Mouse (Mus musculus): Measurements from ENCODE around the gene Gm20388.

The Gm20388 gene

GRCm38 (mm10) chr8:122987255-122987654, 3076.6 kb downstream of the Gm20388 start:
- no peak for DNase-seq (ENCODE audit: extremely low spot score, low spot score)

GRCm38 (mm10) chr8:122988955-122989354, 3078.3 kb downstream of the Gm20388 start:
- DNase-seq (ENCODE audit: extremely low spot score, low spot score): no peak

DNA sequence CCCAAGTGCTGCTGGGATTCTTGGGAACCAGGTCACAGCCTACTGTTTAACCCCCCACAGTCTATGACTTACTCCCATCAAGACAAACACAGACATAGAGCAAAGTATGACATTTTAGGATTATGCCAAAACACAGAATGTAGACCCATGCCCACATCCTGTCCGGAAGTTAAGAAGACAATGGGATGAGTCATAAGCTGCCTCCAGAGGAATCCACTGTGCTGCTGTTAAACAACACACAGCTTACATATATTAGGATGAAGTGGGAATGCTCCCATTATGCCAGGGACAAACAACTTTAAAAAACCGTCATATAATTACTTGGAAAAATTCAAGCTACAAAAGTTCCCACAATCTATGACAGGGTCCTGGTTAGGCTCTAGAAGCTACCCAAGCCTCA, 3079.3 kb downstream of the Gm20388 start:
- no peak for DNase-seq (ENCODE audit: extremely low spot score, low spot score)

DNA sequence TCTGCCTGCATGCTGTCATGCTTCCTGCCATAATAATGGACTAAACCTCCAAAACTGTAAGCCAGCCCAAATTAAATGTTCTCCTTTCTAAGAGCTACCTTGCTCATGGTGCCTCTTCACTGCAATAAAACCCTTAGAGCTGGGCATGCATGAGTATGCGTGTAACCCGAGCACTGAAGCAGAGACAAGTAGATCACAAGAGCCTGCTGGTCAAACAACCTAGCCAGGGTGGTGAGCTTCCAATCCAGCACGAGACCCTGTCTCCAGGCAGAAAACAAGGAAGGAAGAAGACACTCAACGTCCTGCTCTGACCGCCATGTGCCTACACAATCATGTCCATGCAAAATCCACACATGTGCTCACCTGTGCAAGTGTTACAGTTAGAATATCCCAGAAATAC, 3080.7 kb downstream of the Gm20388 start:
- no peak for DNase-seq (ENCODE audit: extremely low spot score, low spot score)

- DNase-seq (ENCODE audit: extremely low spot score, low spot score): no peak
Observed at GRCm38 (mm10) chr8:122992296-122992695, 3081.7 kb downstream of the Gm20388 start.

DNA sequence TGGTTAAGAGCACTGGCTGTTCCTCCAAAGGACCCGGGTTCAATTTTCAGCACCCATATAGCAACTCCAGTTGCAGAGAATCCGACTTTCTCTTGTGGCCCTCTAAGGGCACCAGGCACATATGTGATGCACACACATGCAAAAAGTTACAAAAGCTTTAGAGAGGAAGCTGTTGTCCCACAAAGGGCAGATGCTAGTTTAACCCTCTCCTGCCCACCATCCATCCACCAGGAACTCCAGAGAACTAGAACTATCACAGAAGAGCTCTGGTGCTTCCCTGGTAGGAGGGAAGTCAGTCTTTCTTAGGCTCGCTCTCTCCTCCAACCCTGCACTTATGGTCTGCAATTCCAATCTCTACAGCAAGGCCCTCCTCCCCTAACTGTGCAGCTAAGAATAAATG, 3082.4 kb downstream of the Gm20388 start:
- no peak for DNase-seq (ENCODE audit: extremely low spot score, low spot score)

GRCm38 (mm10) chr8:122993740-122994139, 3083.1 kb downstream of the Gm20388 start:
- DNase-seq (ENCODE audit: extremely low spot score, low spot score): no peak

GRCm38 (mm10) chr8:122997963-122998362, 3087.3 kb downstream of the Gm20388 start:
- no peak for DNase-seq (ENCODE audit: extremely low spot score, low spot score)

DNA sequence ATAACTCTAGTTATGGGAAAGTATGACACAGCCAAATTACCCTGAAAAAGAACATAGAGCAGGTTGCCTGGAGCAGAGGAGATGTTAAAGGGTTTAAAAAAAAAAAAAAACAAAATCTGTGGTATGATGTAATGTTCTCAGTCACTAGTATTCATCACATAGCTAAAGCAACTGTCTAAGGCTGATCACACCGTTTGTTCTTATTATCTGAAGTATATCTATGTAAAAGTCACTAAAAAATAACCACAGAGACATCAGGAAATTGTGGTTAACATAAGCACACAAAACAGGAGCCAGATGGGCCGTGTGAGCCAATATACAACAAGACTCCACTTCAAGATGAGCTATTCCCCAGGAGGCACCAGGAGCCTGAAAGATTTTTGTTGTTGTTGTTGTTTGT, 3089.7 kb downstream of the Gm20388 start:
- no peak for DNase-seq (ENCODE audit: extremely low spot score, low spot score)

DNA sequence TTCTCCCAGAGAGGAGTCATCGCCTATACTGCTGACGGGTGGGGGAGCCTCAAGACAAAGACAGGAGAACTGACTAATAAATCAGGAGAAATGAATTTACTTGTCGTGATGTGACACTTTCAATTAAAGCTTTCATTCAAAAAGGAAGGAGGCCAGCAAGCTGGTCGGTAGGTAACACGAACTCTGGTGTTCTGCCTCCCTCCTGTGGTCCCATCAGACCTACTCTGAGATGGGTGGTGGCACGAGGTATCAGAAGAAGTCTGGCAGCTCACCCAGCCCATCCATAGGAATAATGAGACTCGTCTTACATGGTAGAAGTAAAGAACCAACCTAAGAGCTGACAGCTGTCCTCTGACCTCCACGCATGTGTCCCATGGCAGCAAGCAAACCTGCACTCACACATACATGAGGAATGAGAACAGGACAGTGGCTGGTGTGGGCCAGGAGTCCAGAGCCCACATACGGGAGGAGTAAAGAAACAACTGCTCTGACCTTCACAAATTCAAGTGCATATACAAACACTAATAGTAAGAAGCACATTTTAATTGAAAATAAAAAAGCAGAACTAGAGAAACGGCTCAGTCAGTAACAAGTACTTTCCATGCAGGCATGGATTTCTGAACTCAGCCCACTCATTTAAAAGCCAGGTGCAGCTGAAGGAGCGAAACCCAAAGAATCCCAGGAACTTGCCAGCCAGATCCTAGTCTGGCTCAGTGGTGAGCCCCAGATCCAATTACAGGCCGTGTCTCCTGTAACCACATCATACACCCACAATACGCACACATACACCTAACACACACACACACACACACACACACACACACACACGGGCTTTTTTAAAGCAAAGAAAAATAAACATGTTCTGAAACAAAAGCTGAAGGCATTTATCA, 3093.6 kb downstream of the Gm20388 start:
- DNase-seq (ENCODE audit: extremely low spot score, low spot score): no peak

DNA sequence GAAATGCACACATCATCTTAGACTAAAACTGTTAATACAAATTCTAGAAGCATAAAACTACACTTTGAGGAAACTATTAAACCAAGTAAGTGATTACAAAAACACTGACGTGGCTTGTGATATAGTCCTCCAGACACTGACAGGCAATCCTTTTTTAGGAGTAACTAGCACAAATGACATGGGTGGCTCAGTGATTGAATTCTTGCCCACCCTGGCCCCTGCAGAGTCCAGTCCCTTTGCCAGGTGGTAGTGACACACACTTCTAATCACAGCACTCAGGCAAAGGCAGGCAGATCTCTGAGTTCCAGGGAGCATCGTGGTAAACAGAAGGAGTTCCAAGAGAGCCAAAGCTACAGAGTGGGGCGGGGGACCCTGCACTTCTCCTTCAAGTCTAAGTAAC, 3094.7 kb downstream of the Gm20388 start:
- DNase-seq (ENCODE audit: extremely low spot score, low spot score): no peak

GRCm38 (mm10) chr8:123005805-123006204, 3095.2 kb downstream of the Gm20388 start:
- DNase-seq (ENCODE audit: extremely low spot score, low spot score): no peak

- no peak for DNase-seq (ENCODE audit: extremely low spot score, low spot score)
Observed at GRCm38 (mm10) chr8:123011321-123011720, 3100.7 kb downstream of the Gm20388 start.

DNA sequence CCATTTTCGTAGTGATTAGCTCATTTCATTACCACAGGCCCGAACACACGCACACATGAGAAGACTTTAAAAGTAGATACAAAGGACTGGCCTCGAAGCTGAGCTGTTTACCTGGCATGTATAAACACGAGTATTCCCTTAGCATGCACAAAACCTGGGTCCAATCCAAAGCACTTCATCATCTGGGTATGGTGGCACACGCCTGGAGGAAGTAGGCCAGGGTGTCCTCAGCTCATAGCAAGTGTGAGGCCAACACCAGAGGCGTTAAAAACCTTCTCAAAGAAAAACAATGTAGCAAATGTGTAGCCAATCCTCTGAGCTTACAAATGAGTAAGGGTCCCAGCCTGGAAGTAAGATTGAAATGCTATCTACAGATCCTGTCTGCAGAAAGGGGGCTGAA, 3103.8 kb downstream of the Gm20388 start:
- no peak for DNase-seq (ENCODE audit: extremely low spot score, low spot score)

GRCm38 (mm10) chr8:123015074-123015473, 3104.4 kb downstream of the Gm20388 start:
- DNase-seq (ENCODE audit: extremely low spot score, low spot score): no peak

GRCm38 (mm10) chr8:123017143-123017542, 3106.5 kb downstream of the Gm20388 start:
- no peak for DNase-seq (ENCODE audit: extremely low spot score, low spot score)

GRCm38 (mm10) chr8:123018484-123019164, 3108.0 kb downstream of the Gm20388 start:
- DNase-seq (ENCODE audit: extremely low spot score, low spot score): no peak

- no peak for DNase-seq (ENCODE audit: extremely low spot score, low spot score)
Observed at GRCm38 (mm10) chr8:123020084-123020483, 3109.4 kb downstream of the Gm20388 start.

- DNase-seq (ENCODE audit: extremely low spot score, low spot score): no peak
Observed at GRCm38 (mm10) chr8:123020859-123021258, 3110.2 kb downstream of the Gm20388 start.

GRCm38 (mm10) chr8:123021259-123021658, 3110.6 kb downstream of the Gm20388 start:
- no peak for DNase-seq (ENCODE audit: extremely low spot score, low spot score)

DNA sequence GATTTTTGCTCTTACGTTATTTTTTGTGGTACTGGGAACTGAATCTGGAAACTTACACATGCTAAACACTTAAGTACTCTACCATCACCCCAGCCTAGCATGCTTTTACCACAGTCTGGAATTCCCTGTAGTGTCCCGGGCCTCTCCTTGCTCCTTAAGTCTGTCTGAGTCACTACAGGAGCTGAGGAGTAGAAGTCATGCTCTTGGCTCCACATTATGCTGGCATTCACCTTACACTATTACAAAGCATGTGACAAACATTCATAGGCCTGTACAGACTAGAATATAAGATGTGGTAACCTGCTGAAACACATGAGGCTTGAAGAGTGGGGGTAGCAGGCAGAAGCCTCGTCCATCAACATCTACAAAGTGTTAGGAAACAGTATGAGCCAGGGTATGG, 3112.1 kb downstream of the Gm20388 start:
- DNase-seq (ENCODE audit: extremely low spot score, low spot score): no peak

GRCm38 (mm10) chr8:123024226-123024625, 3113.6 kb downstream of the Gm20388 start:
- DNase-seq (ENCODE audit: extremely low spot score, low spot score): no peak

DNA sequence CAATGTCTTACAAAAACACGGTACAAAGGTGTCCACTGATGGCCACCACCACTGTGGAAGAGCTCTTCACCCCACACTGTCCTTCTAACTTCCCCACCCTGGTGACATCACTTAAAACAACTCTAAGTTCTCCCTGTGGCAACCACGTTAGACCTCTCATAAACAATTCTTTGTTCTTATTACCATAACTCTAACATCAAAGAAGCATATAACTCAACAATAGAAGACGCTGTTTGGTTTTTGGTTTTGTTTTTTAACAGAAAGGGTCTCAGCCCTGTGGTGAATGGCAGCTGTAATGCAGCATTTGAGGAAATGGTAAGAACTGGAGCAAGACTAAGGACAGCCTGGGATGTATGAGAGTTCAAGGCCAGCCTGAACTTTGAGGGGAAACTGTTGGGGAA, 3115.3 kb downstream of the Gm20388 start:
- DNase-seq (ENCODE audit: extremely low spot score, low spot score): no peak
